ENCODE assay signal across 13 mouse cellular contexts in the genomic region with DNA sequence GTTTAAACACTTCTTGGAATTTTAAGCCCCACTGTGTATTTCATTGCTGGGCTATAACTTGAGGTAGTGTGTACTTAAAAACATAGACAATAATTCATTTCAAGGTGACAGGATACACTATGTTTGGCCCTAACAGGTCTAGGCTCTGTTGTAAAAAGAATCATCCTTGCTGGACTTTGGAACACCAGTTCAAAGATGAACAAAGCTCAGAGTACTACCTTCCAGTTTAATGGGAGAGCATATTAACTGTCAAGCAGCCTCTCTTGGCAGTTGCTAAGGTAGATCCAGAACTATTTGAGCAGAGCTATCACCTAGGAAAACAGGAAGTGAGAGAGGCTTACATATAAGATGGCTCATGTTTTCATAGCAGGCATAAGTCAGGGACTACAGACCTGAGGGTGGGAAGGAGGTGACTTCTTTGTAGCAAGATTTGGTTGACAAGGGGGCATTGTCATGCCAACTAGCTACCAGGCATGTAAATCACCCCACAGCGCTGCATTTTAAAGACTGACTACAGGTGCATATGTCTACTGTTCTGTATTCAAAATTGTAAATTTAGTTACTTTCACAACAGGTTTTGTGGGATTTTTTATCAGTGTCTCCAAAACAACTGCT.
"Had no signal": no experiment of that assay in that cellular context is flagged by ENCODE, and none has a peak within 500 bp of the region (broad histone marks: within the 10 kb centered on the region; RNA-seq: fewer than 3 reads in every experiment).

No protein-coding gene starts in this region.

- H3K9ac ChIP-seq: intestine, embryonic 15.5 days; liver, embryonic 12.5 days; lung, embryonic 15.5 days; midbrain, embryonic 15.5 days; neural tube, embryonic 12.5 days had no signal

- H3K4me1 ChIP-seq: intestine, embryonic 15.5 days; limb, embryonic 10.5 days; liver, embryonic 12.5 days; lung, embryonic 15.5 days; megakaryocyte, embryonic 14.5 days; midbrain, embryonic 15.5 days; neural tube, embryonic 12.5 days had no signal

- H3K9me3 ChIP-seq: intestine, embryonic 15.5 days; limb, embryonic 10.5 days; liver, embryonic 12.5 days; lung, embryonic 15.5 days; midbrain, embryonic 15.5 days had no signal

- ATAC-seq: hindbrain, embryonic 16.5 days; intestine, embryonic 15.5 days; liver, embryonic 12.5 days; midbrain, embryonic 15.5 days had no signal

- H3K36me3 ChIP-seq: intestine, embryonic 15.5 days; limb, embryonic 10.5 days; liver, embryonic 12.5 days; lung, embryonic 15.5 days had no signal

- H3K4me2 ChIP-seq: intestine, embryonic 15.5 days; liver, embryonic 12.5 days; lung, embryonic 15.5 days; midbrain, embryonic 11.5 days; midbrain, embryonic 15.5 days; neural tube, embryonic 12.5 days had no signal

- H3K27me3 ChIP-seq: intestine, embryonic 15.5 days; liver, embryonic 12.5 days; lung, embryonic 15.5 days; megakaryocyte, embryonic 14.5 days; midbrain, embryonic 15.5 days; neural tube, embryonic 12.5 days had no signal

- H3K4me3 ChIP-seq: intestine, embryonic 15.5 days; limb, embryonic 10.5 days; liver, embryonic 12.5 days; lung, embryonic 15.5 days; megakaryocyte, embryonic 14.5 days; midbrain, embryonic 15.5 days; neural tube, embryonic 12.5 days had no signal

- H3K27ac ChIP-seq: intestine, embryonic 15.5 days; limb, embryonic 10.5 days; liver, embryonic 12.5 days; lung, embryonic 15.5 days; macrophage; midbrain, embryonic 15.5 days; neural tube, embryonic 12.5 days; stomach, postnatal 0 days had no signal

- DNase-seq: lung, postnatal 14 days; thymus, postnatal 14 days had no signal
